Mouse (Mus musculus): ENCODE measurements around the gene Pih1d1.
"Not testable (repeated sequence)": the region's sequence is repeated elsewhere in the genome, so short reads cannot be mapped to it uniquely, and the experiment has no call there.

The Pih1d1 gene

GRCm38 (mm10) chr7:45154096-45154992, at the start of gene Pih1d1, which contains the start of gene Aldh16a1:
Gene Pih1d1, plus strand, starts transcription at chr7:45154303.
Gene Aldh16a1, minus strand, starts transcription at chr7:45154584.
- DNase-seq (ENCODE audit: low spot score in 2 of 2) = peak; percentile 89 to 96

GRCm38 (mm10) chr7:45104941-45105340, 49.2 kb upstream of the Pih1d1 start:
- no peak for DNase-seq (ENCODE audit: low spot score in 2 of 2)

- DNase-seq (ENCODE audit: low spot score in 2 of 2) = no peak
These were observed 48.6 kb upstream of the Pih1d1 start for GRCm38 (mm10) chr7:45105491-45105890.

GRCm38 (mm10) chr7:45106441-45106840, 47.7 kb upstream of the Pih1d1 start:
- no peak for DNase-seq (ENCODE audit: low spot score in 2 of 2)

GRCm38 (mm10) chr7:45107052-45107645, 47.0 kb upstream of the Pih1d1 start:
- no peak for DNase-seq (ENCODE audit: low spot score in 2 of 2)

GRCm38 (mm10) chr7:45110089-45110488, 44.0 kb upstream of the Pih1d1 start:
- not testable (repeated sequence) for DNase-seq (ENCODE audit: low spot score in 2 of 2)

- DNase-seq (ENCODE audit: low spot score in 2 of 2) = no peak
These were observed 42.2 kb upstream of the Pih1d1 start for GRCm38 (mm10) chr7:45111940-45112339.

- DNase-seq (ENCODE audit: low spot score in 2 of 2) = no peak
These were observed 41.6 kb upstream of the Pih1d1 start for GRCm38 (mm10) chr7:45112529-45112928.

GRCm38 (mm10) chr7:45113476-45113875, 40.6 kb upstream of the Pih1d1 start:
- no peak for DNase-seq (ENCODE audit: low spot score in 2 of 2)

GRCm38 (mm10) chr7:45117566-45117965, 36.5 kb upstream of the Pih1d1 start:
- DNase-seq (ENCODE audit: low spot score in 2 of 2) = no peak

- DNase-seq (ENCODE audit: low spot score in 2 of 2) = no peak
These were observed 35.8 kb upstream of the Pih1d1 start for GRCm38 (mm10) chr7:45118336-45118735.

- DNase-seq (ENCODE audit: low spot score in 2 of 2) = no peak
These were observed 34.1 kb upstream of the Pih1d1 start for GRCm38 (mm10) chr7:45119780-45120709.

- DNase-seq (ENCODE audit: low spot score in 2 of 2) = no peak
These were observed 32.7 kb upstream of the Pih1d1 start for GRCm38 (mm10) chr7:45121404-45121803.

- no peak for DNase-seq (ENCODE audit: low spot score in 2 of 2)
These were observed 32.1 kb upstream of the Pih1d1 start for GRCm38 (mm10) chr7:45121966-45122365.

- no peak for DNase-seq (ENCODE audit: low spot score in 2 of 2)
These were observed 31.4 kb upstream of the Pih1d1 start for GRCm38 (mm10) chr7:45122561-45123185.

- DNase-seq (ENCODE audit: low spot score in 2 of 2) = no peak
These were observed 30.9 kb upstream of the Pih1d1 start for GRCm38 (mm10) chr7:45123186-45123570.

- DNase-seq (ENCODE audit: low spot score in 2 of 2) = peak; percentile 97 to 99
These were observed 29.6 kb upstream of the Pih1d1 start, which contains the start of gene Rps11 for GRCm38 (mm10) chr7:45124224-45125143. Gene Rps11, minus strand, starts transcription at chr7:45124439.

- no peak for DNase-seq (ENCODE audit: low spot score in 2 of 2)
These were observed 28.9 kb upstream of the Pih1d1 start for GRCm38 (mm10) chr7:45125144-45125600.

GRCm38 (mm10) chr7:45125649-45126048, 28.5 kb upstream of the Pih1d1 start:
- not testable (repeated sequence) for DNase-seq (ENCODE audit: low spot score in 2 of 2)

Measured in left cerebral cortex, adult 9 months (tissue).